Mouse (Mus musculus): ENCODE measurements around the gene Tbx10.
"Not testable (repeated sequence)": the region's sequence is repeated elsewhere in the genome, so short reads cannot be mapped to it uniquely, and the experiment has no call there.

The Tbx10 gene

DNA sequence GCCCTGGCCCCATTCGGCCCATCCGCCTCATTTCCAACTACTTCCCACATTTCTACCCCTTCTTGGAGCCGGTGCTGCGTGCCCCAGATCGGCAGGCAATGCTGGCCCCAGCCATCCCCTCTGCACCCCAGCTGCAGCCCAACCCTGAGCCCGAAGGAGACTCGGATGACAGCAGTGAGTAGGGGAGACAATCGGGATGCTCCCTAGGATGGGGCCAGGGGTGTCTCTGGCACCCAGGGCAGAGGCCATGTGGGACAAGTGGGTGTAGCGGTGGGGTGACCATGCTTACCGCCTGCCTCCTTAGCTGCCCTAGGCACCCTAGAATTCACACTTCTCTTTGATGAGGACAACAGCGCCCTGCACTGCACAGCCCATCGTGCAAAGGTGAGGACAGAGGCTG, 11.1 kb downstream of the Tbx10 start:
- no peak for DNase-seq (ENCODE audit: low spot score)

DNA sequence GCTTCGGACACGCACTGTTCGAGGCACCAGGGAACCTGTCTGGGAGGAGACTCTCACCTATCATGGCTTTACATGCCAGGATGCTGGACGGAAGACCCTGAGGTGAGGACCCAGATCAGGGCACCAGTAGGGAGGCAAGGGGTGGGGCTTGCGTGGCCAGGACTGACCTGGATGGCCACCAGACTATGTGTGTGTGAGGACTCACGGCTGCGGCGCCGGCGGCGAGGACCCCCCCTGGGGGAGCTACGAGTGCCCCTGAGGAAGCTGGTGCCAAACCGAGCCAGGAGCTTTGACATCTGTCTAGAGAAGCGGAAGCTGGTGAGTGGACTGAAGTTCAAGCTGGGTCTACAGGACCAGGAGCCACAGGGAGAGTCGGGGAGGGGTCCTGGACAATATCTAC, 11.8 kb downstream of the Tbx10 start:
- no peak for DNase-seq (ENCODE audit: low spot score)

GRCm38 (mm10) chr19:4005091-4005490, 12.5 kb downstream of the Tbx10 start:
- no peak for DNase-seq (ENCODE audit: low spot score)

DNA sequence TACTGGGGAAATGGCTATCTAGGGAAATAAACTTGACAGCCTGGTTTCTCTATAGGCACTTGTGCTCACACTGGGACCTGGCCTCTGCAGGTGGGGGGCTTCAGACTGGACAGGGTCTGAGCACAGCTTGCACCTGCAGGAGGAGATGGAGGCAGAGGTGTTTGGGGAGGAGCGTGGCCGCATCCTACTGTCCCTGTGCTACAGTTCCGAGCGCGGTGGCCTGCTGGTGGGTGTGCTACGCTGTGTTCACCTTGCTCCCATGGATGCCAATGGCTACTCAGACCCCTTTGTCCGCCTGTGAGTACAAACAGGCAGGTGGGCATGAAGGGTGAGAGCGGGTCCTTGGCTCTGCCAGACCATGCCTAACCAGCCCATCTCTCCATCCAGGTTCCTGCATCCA, 13.4 kb downstream of the Tbx10 start:
- DNase-seq (ENCODE audit: low spot score): no peak

DNA sequence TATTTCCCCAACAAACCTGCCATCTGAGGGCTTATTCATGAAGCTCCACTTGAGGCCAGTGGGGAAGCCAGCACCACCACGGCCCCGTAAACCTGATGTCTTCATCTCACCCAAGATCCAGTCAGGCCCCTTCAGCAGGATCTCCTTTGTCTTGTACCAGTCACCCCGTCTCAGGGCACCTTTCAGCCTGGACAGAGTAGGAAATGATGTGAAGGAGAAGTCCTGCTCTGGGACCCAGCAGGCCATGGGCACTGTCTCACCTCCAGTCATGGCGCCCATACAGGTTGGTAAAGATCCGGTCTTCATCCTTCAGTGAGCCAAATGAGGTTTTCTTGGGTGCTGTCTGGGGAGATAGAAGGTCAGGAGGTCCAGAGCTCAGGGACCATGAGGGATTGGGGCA, 18.5 kb downstream of the Tbx10 start:
- DNase-seq (ENCODE audit: low spot score): no peak

DNA sequence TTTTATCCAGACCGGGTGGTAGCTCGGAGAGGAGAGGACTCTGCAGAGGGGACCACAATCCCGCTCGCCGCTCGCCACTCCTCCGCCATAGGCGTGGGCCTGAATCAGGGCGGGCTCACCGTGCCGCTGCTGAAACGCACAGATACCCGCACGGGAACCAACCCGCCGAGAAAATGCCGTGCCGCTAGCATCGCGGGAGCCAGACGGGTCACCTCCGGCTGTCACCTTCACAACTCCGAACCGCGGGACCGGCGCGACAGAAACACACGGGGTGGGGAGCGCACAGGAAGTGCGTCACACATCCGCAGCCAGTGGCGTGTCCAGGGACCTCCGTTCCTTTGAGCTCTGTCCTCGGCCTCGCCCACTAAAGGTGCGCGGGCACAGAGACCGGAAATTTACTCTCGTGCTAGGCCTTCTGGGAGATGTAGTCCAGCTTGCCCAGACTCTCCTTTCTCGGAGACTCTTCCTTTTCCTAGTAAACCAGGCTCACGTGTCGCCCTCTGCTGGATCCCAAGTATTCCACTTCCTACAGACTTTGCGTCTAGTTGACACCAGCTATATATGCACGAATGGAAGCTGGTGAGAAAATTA, 20.0 kb downstream of the Tbx10 start, which contains the start of gene Ndufv1:
Gene Ndufv1 (minus strand): TSS at position 375 of the 591 bp plus-strand sequence.
- DNase-seq (ENCODE audit: low spot score): peak; percentile 99

GRCm38 (mm10) chr19:4013066-4013465, 20.5 kb downstream of the Tbx10 start:
- no peak for DNase-seq (ENCODE audit: low spot score)

- no peak for DNase-seq (ENCODE audit: low spot score)
These were observed 22.2 kb downstream of the Tbx10 start for GRCm38 (mm10) chr19:4014802-4015201.

GRCm38 (mm10) chr19:4015635-4016034, 23.1 kb downstream of the Tbx10 start:
- DNase-seq (ENCODE audit: low spot score): no peak

GRCm38 (mm10) chr19:4017921-4018587, 25.5 kb downstream of the Tbx10 start:
- DNase-seq (ENCODE audit: low spot score): no peak

DNA sequence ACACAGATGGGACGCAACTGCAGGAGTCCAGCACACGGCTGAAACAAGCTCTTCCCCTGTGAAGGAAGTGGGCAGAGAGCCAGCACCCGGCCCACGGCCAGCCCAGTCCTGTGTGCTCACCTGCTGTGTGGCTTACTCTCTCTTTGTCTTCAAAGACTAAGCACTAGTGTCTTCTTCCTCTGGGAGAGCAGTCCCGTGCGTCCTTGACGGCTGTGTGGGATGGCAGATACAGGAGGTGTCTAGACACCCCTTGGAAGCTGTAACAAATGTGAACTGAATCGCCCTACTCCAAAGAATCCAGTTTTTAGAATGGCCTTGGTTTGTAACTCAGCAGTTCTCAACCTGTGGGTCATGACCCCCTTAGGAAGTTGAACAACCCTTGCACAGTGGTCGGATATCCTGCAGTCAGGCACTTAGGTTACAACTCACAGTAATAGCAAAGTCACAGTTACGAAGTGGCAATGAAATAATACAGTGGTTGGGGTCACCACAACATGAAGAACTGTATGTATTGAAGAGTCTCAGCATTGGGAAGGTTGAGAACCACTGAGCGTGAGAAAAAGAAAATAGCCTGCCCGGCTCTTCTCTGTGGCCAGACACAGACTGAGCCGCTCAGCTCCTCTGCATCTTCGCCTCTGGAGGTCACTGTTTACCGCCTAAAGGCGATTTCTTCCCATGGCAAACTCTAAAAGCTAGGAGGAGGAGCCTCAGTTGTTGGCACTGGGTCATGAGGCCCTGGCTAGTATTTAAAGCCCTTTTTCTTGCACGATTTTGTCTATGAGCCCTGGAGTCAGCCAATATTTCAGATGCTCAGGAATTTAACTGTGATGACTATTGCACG, 26.4 kb downstream of the Tbx10 start:
- DNase-seq (ENCODE audit: low spot score): peak; percentile 90

DNA sequence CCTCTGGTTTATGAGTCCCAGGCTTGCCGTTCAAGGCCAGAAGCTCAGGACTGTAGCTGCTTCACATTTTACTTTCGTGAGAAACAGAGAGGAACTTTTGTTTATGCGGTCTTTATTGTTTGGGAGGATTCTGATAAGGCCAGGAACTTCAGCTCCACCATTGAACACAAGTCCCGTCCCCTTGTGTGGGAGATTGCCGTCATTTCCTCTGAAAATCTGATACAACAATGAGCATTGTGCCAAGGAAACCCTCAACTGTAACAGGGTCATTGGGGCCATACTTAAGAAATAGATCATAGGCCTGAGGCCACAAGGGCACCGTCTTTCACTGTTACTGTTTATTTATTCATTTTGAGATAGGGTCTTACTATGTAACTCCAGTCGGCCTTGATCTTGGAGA, 30.6 kb downstream of the Tbx10 start:
- peak; percentile 43 for DNase-seq (ENCODE audit: low spot score)

DNA sequence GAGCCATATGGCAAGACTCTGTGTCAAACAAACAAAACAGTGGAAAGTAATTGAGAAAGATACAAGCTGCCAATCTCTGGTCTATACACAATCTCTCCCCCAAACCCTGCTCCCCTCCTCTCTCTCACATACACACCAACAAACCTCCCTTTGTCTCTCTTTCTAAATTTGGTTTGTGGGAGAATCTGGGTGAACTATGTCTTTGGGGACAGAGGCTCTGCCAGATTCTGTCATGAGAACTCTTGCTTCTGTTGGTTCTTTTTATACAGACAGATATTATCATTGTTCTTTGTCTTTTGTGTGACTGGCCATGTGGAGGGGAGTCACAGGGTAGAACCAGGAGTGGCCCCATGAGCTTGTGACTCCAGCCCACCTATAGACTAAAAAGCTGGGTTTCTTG, 35.0 kb downstream of the Tbx10 start:
- DNase-seq (ENCODE audit: low spot score): no peak

DNA sequence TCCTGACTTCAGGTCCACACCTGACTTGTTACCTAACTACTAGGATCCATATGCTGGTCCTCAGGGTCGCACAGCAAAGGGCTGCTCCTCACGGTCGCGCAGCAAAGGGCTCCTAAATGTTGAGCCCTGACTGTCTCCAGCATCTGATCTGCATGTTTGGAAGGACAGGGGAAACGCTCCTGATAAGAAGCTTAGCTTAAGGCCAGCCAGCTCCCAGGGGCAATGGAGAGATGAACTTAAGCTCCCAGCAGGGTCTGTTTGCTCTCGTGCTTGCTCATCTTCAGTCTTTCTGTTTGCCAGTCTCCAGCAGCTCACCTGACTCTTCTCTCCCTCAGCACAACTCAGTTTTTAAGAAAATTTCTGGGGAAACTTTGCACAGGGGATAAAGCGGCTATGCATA, 40.1 kb downstream of the Tbx10 start:
- no peak for DNase-seq (ENCODE audit: low spot score)

DNA sequence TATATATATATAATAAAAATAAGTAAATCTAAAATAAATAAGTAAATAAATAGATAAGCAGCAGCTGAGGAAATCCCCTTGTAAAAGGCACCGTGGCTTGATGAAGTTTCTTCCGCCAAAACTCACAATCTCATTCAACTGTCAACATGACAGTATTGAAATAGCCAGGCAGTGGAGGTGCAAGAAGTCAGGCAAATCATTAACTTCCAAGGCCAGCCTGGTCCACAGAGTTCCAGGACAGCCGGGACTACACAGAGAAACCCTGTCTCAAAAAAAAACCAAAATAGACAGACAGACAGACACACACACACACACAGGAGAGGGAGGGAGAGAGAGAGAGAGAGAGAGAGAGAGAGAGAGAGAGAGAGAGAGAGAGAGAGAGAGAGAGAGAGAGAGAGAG, 40.7 kb downstream of the Tbx10 start:
- DNase-seq (ENCODE audit: low spot score): no peak

DNA sequence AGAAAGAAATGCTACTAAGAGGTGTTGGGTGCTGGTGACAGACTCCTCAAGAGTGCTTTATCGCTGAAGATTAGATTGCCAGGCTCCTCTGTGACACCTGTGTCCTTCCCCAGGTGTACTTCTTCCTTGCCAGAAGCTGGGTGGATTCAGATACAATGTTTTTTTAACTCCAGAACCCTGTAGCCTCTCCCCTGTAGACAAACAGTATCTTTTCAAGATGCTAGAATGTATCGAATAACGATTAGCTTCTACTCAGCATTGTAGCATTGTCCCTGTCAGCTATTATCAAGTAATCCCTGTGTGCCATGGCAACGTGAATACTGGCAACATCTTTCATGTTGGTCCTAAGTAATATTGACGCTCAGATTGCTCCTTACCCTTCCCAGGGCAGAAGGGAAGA, 41.2 kb downstream of the Tbx10 start:
- DNase-seq (ENCODE audit: low spot score): no peak

DNA sequence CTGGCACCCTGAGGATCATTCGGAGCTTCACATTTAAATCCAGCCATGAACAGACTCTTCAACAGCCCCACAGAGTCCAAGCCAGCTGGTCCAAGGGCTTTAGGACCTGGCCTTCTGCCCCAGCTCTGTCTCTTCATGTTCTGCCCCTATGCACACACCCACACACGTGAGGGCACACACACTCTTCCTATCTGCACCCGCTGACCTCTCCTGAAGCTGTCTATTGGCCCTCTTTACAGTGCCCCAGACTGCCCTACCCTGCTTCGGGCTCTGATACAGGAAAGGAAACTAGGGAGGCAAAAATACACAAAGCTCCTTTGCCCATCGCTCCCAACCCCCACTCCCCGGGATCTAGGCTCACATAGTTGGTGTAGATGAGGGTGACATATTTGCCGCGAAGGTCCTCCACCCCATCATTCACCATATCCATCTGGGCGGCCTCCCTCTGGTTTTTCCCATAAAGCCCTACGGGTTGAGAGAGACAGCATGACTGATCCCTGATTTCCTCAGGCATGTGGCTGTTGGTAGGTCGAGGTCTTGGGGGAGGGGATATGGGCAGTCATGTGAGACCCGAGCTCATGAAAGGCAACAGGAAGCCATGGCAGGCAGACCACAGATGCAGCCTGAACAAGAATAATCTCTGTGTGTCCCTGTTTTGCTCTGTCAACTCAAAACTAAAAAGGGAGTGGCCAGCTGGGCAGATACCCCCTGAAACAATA, 43.9 kb downstream of the Tbx10 start:
- no peak for DNase-seq (ENCODE audit: low spot score)

- not testable (repeated sequence) for DNase-seq (ENCODE audit: low spot score)
These were observed 44.7 kb downstream of the Tbx10 start for GRCm38 (mm10) chr19:4037154-4037787.

DNA sequence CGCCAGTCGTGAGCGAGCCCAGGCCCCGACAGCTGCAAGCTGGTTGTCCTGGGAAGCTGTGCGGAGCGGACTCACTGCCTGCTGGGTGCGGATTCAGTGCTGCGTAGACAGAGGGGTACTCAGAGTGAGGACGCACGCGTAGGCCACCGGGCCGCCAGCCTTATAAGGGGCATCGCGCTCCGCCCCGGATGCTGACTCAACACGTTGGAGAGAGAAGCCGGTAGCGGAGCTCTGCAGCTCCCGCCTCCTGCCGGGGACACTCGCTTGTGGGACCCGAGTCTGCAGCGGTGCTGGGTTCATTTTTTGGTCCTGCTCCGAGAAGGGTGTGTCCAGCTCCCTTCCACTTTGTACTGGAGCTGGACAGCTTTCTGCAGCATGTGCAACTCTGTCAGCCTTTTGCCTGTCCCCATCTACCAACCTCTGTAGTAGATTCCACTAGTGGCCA, 45.3 kb downstream of the Tbx10 start, which contains the start of gene Gstp1:
Gene Gstp1 (minus strand): TSS at position 198 of the 445 bp plus-strand sequence.
- peak; percentile 92 for DNase-seq (ENCODE audit: low spot score)

GRCm38 (mm10) chr19:4040941-4041340, 48.4 kb downstream of the Tbx10 start:
- DNase-seq (ENCODE audit: low spot score): not testable (repeated sequence)

DNA sequence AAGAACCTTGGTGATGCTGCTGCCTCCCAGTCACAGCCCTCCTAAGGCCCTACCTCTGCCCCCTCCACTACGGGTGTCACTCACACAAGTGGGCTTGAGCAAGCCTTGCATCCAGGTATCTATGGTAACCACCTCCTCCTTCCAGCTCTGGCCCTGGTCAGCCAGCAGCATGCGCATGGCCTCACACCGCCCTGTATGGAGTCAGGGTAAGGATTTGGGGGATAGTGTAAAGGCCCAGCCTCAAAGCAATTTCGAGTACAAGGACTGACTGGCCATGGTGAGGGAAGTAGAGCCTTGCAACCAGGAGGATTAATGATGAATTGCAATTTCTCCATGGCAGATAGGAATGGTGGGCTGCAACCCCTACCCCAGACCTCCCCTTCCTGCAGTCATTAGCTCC, 48.9 kb downstream of the Tbx10 start:
- DNase-seq (ENCODE audit: low spot score): not testable (repeated sequence)

GRCm38 (mm10) chr19:4042124-4042523, 49.6 kb downstream of the Tbx10 start:
- peak; percentile 51 for DNase-seq (ENCODE audit: low spot score)

Measured in lung, postnatal 25 days (tissue).